Mouse (Mus musculus) gastrocnemius, postnatal 10 days (tissue): Measurements from ENCODE around the gene Cox19. TPM values are rescaled to one million over a fixed set of nuclear protein-coding genes. Genes with fewer than 3 reads are reported as not detected.
A peak's percentile ranks its signal among the peaks of the same experiment; 100 is the strongest.

Source experiments
- DNase-seq: peaks from one replicate; pipeline ENCODE4 v3.0.0; 2021; ENCODE audit warnings: mixed read lengths
- total RNA-seq, 2 experiments: library from RNA; stranded (reverse); gene quantifications; 2 replicates each; pipeline ENCODE4 v1.2.3; 2021

The Cox19 gene
- total RNA-seq, 2 experiments from 2014 or later = 72.0 to 76.4 TPM

GRCm38 (mm10) chr5:139327634-139328020 lies 23.6 kb downstream of the Cox19 start:
- DNase-seq = no peak

DNA sequence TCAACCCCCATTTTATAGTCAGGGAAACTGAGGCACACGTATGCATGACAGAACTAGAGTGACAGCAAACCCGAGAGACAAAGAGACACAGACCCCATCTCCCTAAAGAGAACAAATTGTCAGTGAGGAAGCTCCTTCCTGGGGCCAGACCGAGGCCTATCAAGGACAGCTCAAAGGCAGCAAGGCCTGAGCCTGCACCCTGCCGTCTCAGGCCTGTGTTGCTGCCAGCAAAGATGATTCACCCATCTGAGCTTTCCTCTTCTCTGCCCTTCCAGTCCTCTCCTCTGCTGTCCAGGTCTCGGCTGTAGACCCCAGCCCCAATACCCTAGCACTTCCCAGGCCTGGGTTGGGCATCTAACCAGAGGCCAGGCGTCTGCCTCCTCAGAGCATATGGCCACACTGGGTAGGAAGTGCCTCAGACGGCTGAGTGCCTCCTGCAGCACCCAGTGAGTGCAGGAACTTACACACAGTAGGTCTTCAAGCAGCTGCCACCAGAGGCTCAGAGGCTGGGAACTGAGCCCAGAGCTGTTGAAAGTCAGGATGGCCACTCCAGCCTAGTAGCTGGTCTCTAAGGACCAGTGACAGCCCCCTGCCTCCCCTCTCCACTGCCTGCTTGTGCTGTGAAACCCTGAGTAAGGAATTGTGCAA lies 24.1 kb downstream of the Cox19 start:
- no peak for DNase-seq

DNA sequence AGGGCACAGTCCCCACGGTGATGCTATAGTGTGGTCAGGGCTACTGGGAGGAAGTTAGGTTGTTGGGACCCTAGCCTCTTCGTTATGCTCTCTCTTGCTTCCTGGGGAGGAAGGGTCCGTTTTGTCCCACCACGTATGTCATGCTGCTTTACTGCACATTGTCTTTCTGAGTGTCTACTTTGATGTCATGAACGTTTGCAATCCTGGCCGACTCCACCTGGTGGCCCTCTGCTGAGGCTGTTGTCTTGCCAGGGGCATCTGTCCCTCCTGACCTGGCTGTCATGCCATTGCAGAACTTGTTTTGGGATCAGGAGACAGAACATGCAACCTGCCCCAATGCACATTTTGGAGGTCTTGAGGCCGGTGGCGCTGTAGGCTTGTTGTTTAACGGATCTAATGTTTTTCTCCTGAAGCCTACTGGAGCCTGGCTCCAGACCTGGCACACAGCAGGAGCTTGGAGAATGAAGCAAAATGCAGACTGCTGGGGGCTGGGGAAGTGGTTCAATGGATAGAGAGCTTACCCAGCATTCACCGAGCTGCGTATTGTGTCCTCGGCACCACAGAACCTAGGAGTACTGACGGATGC lies 25.0 kb downstream of the Cox19 start:
- no peak for DNase-seq

DNA sequence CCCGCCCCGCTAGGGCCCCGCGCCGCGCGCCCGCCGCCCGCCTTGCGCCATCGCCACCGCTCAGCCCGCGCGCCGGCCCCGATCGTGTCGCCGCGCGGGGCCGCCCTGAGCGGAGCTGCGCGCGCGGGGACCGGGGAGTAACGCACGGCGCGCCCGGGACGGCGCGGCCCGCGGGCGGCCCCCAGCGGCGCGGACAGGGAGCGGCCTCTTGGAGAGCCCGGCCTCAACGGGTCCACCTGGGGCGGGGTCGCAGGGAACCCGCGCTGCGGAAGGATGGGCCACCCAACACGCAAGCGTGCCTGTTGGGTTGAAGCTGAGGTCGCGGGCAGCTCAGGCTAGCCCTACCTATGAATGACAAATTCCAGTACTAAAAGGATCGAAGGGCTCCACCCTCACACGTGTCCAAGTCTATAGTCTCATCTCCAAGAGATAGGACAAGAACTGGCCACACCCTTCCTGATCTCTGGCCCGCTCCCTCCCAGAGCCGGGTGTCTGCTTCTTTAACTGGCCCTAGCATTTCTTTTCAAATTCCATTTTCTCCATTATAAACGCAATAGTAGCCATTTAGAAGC lies 25.7 kb downstream of the Cox19 start, which contains the start of gene Adap1:
Gene Adap1 (minus strand): TSS at position 228 of the 572 bp plus-strand sequence.
- peak; percentile 58 for DNase-seq

DNA sequence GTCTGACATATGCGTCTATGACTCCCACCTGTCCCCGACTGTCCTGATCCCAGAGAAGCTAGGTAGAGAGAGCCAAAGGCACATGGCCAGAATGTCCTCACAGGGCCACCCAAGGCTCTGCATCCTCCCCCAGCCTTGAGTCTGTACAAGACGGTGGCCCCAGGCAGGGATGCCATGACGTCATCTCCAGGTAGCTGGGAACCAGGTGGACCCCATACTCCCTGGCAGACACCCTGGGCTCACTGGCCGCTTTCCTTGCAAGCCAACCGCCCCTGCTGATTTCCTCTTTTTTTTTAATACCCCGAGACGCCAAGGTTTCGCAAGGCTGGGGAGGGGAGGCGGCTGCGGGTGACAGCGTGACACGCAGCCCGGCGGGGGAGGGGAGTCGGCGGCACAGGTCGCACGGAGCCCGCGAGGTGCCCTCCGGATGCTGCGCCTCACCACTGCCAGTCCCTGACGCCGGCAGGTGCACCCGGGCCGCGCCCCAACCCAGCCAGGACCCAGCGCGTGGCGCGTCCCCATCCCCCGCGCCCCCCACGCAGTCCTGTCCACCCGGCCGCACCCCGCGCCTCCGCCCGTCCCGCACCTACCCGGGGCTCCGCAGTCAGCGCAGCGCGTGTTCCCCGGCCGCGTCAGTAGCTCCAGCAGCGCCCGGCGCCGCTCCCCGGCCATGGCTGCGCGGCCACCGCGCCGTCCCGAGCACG lies 26.4 kb downstream of the Cox19 start:
- DNase-seq = peak; percentile 39

GRCm38 (mm10) chr5:139324045-139324491 lies 27.1 kb downstream of the Cox19 start:
- DNase-seq = no peak

DNA sequence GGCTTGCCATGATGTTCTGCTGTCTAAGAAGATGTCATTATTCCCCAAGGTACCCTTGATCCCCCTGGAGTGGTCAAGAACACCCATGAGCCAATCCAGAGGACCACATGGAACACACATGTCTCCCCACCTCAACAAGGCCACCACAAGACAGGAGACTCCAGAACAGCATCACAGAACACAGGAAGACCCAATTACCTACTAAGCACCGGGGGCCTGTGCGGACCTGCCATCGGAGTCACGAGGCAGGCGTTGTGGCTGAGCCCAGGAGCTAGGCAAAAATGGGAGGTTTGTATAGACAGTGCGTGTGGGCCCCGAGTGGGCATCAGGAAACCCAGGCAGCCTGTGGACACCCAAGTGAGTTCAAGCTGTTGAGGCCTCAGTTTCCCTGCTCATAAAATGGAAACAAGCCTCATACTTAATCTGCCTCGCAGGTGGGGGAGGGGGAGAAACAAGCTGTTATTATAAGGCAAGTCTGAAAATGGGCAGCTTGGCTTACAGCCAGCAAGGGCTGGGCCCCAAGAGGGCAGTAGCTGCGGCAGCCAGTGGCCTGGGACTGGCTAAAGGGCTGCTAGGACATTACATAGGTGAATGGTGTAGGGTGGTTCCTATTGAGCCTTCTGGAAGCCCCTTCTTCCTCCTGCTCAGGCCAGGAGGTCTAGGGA lies 27.8 kb downstream of the Cox19 start:
- DNase-seq = no peak

DNA sequence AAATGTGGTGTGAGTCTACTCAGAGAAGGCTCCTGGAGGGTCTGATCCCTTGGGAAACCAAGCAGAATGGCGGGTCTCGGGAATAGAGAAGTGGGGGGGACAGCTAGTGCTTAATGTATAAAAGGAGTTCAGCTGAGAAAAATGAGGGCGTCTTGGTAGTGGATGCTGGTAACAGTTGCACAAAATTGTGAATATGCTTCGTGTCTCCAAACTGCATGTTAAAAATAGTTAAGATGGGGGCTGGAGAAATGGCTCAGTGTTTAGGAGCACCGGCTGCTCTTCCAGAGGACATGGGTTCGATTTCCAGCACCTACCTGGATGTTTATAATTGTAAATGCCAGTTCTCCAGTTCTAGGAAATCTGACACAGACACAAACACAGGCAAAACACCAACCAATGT lies 29.9 kb downstream of the Cox19 start:
- DNase-seq = no peak

DNA sequence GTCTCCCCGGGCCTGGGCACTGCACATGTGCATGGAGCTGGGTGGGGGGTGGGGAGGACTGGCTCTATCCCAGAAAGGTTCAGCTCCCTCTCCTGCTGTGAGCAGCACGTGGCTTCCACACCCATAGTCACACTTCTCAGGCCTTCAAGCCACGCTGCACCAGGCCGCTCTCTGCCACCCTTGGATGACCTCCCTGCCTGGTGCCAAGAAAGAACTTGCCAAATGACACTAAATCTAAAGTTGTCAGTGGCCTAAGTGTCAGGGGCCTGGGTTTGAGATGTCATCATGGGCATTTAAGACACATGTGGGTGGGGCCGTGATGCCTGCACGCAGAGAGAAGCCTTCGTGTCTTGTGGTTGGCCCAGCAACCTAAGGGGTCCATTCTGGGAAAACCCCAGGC lies 30.8 kb downstream of the Cox19 start:
- DNase-seq = no peak

- no peak for DNase-seq
These were observed 33.3 kb downstream of the Cox19 start for GRCm38 (mm10) chr5:139317751-139318504.

- DNase-seq = no peak
These were observed 34.1 kb downstream of the Cox19 start for GRCm38 (mm10) chr5:139316982-139317675.

DNA sequence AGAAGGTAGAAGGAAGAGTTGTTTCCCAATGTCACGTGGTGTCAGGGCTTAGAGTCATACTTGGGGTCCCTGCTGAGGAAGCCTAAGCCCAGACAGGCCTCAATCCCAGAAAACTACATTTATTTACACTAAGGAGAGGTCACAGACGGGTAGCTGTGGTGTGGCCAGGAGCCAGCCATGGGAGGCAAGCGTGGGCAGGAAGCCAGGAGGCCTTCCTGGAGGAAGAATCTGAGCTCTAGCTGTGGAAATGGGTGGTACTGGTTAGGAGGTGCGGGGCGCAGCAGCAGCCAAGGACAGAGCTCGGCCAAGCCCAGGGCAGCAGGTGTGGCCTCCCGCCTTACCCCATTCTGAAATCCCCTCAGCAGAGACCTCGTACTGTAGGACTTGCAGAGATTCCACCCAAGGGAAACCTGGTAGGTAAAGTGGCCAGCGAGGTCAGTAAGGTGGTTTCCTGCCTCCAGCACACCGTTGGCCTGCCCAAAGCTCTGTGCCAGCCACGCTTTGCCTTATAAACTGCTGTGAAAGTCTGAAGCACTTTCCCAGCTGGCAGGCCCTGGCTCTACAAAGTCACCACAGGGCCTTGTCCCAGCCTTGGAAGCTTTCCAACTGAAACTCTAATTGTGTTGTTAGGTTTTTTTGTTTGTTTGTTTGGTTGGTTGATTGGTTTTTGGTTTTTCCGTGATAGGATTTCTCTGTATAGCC lies 36.1 kb downstream of the Cox19 start:
- no peak for DNase-seq

- DNase-seq = no peak
These were observed 37.7 kb downstream of the Cox19 start for GRCm38 (mm10) chr5:139313536-139313935.

- DNase-seq = no peak
These were observed 39.4 kb downstream of the Cox19 start for GRCm38 (mm10) chr5:139311822-139312221.

DNA sequence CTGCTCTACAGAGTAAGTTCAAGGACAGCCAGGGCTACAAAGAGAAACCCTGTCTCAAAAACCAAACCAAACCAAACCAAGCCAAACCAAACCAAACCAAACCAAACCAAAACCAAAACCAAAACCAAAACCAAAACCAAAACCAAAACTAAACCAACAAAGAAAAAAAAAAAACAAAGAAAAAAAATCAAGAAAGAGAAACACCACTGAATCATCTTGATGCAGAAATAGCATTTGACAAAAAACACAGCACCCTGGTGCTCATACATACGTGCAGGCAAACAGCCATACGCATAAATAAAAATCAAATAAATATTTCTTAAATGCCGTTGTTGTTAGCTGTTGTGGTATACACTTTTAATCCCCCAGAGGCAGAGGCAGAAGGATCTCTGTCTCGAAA lies 40.7 kb downstream of the Cox19 start:
- DNase-seq = no peak

DNA sequence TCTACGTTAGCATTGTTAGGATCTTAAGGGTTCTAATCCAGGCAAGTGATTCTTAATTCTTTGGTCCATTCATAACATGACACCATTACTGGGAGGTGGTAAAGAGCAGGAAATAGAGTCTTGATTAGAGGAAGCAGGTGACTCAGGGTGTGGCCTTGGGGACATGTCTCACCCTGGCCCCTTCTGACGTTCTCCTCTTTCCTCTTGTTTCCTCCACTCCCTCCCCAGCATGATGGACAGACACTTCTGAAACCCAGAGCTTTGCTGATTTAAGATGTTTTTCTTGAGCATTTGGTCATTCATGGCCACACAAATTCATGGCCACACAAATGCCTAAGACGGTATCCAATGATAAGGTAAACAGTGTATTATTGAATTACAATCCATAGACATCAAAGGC lies 41.3 kb downstream of the Cox19 start:
- no peak for DNase-seq

GRCm38 (mm10) chr5:139303646-139304061 lies 47.6 kb downstream of the Cox19 start:
- DNase-seq = no peak

DNA sequence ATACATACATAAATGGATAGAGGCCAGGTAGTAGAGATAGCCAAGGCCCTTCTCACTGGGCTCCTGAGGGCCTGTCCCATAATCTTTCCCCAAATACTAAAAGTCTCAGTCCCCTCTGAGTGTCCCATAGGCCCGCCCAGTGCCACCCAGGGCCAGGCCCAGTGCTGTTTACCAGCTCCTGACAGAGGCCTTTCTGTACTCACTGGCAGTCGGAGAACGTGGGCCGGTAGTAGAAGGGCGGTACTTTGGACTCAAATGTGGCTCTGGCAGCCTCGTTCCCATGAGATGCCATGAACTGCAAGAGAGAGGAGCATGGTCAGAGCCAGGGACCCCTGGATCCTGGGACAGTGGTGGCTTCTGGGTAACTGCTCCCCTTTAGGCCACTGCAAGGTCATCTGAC lies 49.1 kb downstream of the Cox19 start:
- DNase-seq = no peak

DNA sequence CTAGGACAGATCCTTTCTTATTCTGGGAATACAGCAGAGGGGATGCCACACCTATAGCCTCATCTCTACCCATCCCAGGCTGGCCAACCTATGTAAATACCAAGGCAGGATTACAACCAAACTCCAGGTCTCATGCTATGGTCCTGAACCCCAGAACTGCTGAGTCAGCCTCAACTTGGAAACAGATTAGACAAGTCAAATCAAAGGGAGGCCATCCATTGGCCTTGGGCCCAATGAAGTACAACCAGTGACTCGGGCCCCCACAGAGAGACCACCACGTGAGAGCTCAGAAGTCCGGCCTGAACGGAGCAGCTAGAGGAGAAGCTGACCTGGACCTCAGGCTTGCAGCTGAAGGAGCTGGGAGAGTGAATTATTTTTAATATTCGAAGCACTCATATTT lies 53.5 kb downstream of the Cox19 start:
- no peak for DNase-seq

- DNase-seq = no peak
These were observed 54.1 kb downstream of the Cox19 start for GRCm38 (mm10) chr5:139297092-139297491.

DNA sequence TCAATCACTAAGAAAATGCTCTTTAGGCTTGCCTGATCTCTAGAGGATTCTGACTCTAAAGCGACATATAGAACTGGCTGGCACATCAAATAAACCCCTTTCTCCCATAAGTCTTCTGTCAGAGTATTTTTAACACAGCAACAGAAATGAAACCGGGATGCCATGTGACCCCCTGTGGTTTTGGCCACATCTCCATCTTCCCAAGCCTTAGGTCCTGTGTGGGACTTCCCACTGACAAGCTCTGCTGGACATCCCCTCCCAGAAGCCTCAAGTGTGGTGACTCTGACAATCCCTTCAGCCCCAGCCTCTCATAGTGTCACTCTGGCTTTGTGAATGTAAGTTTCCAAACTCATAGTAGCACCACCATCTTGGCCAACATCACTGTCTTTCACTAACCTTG lies 57.1 kb downstream of the Cox19 start:
- DNase-seq = no peak
